Mouse (Mus musculus) yolk sac, embryonic 10.5 days (tissue): ENCODE measurements at regions not wholly inside any gene's neighbourhood (a gene's known extent, or its start where the extent isn't known, plus 50 kb on each side); places are given as distances from the start of the nearest gene placed in this dataset.

ENCODE experiments used
- DNase-seq: peaks from one replicate; pipeline ENCODE4 v3.0.0-alpha.2; 2017; ENCODE audit warnings: low spot score

DNA sequence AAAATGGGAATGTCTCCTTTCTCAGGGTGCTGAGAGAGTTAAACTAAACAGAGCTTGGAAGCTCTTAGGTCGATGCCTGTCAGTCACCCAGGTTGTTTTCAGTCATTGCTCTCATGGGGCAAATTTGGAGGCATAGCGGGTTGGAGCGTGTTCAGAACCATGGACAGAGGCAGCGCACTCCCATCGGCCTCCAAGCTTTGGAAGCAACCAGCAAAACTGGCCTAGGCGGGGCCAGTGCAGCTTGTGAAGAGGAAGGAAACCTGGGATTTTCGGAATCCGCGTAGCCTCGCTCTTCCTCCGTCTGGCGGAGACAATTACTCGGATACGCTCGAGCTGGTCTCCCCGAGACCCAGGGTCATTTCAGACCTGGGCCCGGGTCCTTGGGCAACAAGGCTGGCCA is 63.4 kb upstream of the Pax2 start:
- peak; percentile 50 for DNase-seq

DNA sequence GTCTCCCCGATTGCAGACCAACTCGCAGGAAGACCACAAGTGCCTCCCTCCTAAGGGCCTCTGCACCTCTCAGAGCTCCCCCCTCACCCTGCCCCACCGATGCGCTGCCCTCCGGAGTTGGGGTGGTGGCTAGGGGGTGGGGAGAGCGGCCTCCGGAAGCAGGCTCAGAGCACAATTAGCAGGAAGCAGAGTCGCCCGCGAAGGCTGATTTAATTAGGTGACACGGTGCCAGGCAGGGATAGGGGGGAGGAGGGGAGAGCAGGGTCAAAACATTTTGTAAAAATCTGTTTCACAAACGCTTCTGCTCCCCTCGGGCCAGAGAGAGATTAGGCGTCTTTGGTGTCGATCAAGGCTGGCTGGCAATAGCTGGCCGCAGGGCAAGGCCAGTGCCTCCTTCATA is 63.0 kb upstream of the Pax2 start:
- DNase-seq = no peak

DNA sequence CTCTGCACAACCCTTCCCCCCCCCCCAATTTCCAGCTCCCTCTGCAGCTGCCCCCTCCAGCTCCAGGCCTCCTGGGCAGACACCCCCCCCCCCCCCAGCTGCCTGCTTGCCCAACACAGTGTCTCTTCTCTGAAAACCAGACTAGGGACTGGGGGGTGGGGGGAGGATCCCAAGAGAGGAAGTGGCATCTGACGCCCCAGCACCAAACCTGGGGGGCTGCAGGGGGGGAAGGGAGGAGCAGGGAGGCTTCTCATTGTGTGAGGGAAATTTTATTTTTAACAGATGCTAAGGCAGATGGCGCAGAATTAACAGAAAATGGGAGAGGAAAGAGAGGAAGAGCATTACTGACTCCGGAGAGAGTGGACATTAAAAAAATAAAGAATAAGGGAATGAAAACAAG is 60.5 kb upstream of the Pax2 start:
- DNase-seq = no peak

DNA sequence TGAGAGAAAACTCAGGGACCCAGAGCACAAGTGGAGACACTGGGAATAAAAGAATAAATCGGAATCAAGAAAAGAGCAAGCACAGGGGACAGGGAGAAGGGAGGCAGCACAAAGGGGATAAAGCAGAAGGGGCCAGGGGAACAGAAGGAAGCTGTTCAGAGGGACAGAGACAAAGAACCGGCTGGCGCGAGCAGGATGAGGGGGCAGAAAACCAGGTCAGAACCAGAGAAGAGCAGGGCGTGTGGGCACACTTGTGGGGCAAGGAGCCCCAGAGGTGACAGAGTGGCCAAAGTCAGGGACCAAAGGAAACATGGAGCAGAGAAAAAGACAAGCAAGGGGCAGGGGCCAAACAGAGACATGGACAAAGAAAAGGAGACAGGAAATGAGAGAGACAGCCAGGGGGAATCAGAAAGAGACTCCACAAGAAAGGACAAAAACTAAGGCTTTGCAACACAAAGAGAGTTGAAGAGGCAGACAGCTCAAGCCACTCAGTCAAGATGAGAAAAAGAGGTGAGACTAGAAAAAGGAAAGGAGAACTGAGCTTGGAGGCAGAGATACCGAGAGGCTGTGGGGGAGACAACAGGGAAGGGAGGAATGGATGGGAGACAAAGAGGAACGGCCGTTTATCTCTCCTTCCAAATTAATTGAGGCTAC is 59.7 kb upstream of the Pax2 start:
- no peak for DNase-seq

DNA sequence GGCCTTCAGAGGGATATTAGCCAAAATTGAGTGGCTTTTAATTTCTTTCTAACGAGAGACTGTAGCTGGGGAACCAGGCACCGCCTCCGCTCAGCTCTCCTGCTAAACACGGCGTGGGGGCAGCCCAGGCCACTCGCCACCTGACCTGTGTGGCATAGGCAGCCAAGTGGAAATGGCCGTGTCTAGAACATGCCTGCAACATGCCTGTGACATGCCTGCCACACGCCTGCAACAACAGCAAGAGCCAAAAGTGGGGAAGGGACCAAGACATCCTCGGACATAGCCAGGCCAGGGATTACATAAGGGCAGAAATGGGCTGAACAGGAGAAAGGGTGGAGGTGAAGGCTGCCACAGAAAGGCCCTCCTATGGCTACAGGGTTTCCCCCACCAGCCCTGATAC is 59.1 kb upstream of the Pax2 start:
- DNase-seq = no peak

DNA sequence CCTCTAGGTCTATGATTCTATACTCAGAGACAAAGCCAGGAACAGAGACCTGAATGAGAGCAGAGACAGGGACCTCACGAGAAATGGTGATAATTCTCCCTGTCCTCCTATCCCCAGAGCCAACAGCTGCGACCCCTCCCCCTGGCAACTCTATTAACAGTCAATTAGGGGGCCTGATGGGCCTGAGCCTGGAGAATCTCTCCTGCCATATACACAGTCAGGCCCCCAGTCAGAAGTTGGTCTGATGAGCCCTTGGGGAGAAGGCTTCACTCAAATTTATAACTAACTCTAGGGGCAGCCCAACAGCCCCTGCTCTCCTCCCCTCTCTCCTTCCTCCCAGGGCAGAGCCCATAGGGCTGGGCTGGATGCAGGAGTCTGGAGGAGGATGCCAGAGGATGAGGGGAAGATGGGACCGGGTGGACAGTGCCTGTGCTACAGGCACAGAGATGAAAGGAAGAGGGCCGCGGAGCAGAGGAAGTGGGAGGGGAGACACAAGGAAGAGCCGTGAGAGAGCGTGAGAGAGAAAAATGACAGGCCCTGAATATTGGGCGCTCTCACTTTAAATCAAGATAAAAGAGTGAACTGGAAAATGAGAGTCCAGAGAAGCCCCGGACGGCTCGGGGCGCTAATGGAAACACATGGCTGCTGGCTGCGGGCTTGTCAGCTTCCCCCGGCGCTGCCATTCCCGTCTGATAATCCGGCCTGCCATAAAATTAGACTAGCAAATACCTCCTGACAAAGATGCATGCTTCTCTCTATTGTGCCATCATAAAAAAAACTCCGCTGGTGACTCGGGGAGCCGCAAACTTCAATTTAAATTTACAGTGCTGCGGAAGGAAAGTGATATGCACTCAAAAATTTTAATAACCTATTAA is 57.2 kb upstream of the Pax2 start:
- no peak for DNase-seq
